Mouse (Mus musculus) layer of hippocampus, adult 9-11 months (tissue): Measurements from ENCODE around the gene Nek1.

Source experiments
- DNase-seq: peaks from one replicate; pipeline ENCODE4 v3.0.0; 2022

Gene Nek1

DNA sequence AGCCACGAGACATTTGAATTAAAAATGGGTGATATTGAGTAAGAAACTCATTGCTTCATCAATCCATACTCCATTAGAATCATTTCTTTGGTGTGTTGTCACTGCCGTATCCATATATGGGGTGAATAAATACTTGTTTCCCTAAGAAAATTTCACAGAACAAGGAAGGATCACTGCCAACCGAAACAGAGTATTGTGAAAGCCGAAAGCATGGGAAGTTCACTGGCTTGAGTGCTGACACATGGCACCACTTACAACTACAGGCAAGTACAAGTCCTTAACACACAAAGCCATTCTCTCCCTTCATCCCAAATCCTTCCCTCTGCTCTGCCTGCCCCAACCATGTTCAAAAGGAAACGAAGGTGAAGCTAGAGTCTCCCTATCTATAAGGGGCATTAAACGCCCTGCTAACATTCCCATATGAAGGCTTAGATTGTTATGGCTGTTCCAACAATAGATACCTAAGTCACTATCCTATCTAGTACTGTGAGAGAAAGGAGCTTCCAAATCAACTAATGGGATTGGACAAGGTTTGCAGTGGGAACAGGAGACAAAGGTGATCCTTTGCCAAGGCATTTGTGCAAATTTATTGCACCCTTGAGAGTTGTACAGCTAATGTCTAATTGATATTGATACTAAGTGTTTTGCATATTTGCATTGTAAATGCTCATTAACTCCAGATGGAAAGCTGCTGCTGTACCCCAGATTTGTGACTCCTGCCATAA is 168.6 kb downstream of the Nek1 start:
- no peak for DNase-seq

DNA sequence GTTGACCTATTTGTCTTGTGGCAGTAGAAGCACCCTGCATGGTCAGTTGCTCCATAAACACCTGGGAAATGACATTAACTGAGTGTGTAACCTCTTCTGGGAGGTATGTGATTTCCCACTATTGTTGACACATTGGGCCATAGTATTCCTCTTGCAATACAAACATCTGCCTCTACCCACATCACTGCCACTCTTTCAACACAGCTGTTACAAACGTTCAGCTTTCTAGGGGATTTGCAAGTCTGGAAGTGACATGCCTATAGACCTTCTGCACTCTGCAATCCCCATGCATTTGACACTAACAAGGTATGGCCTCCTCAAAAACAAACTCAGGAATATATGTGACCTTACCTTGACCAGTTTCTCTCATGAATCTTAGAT is 169.2 kb downstream of the Nek1 start:
- DNase-seq, result no peak

DNA sequence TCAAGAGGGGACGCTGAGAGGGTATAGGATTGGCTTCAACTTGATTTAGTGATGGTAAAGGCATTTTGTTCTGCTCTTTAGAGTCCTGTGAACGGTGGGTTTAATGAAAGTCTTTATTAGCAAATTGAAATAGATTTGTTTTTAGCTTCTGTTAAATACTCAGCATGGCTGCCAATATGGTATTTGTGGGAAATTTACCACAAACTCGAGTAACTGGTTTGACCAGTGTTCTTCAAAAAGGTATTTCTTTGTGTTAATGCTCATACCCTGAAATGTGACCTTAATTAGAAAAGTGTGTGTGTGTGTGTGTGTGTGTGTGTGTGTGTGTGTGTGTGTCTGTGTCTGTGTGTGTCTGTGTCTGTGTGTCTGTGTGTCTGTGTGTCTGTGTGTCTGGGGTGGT is 178.6 kb downstream of the Nek1 start:
- DNase-seq, result no peak

DNA sequence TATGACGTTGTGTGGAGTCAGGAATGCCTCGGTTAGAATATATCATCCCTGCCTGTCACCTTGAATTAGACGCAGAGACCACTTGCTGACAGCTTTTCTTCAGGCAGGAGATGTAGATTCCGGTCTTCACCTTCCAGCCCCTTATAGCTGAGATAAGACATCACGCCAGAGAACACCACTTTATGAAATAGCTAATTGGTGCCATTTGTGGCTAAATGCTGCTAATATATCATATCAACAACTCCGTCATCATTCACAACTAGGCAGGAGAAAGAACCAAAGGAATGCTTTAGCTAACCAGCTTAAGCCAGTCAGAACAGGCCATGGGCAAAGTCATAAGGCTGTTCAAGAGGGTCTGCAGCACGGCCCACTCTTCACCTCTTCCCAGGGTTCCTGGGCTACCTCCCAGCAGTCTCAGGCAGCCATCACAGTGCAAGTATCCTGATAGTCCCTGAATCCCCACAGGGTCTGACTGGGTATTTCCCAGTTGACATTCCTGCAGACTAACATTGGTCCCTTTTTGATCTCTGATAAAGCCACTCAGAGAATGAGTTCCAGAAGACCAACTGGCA is 181.0 kb downstream of the Nek1 start:
- DNase-seq, result no peak

DNA sequence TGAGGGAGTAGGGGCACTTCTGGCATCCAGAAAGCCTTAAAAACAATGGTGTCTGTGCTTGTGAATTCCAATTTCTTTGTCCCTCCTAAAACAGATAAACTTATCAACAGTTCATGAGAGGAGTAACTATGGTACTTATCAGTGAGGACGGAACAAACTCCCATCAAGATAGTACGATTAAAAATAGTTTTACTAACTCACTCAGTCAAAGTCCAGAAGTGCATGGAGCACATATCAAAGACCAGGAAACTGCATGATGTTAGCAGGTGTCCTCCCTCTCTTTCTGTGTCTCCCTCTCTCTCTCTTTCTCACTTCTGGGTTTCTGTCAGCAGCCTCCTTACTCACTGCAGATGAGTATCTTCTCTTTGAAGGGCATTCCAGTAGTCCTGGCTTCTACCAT is 182.9 kb downstream of the Nek1 start:
- DNase-seq, result no peak

DNA sequence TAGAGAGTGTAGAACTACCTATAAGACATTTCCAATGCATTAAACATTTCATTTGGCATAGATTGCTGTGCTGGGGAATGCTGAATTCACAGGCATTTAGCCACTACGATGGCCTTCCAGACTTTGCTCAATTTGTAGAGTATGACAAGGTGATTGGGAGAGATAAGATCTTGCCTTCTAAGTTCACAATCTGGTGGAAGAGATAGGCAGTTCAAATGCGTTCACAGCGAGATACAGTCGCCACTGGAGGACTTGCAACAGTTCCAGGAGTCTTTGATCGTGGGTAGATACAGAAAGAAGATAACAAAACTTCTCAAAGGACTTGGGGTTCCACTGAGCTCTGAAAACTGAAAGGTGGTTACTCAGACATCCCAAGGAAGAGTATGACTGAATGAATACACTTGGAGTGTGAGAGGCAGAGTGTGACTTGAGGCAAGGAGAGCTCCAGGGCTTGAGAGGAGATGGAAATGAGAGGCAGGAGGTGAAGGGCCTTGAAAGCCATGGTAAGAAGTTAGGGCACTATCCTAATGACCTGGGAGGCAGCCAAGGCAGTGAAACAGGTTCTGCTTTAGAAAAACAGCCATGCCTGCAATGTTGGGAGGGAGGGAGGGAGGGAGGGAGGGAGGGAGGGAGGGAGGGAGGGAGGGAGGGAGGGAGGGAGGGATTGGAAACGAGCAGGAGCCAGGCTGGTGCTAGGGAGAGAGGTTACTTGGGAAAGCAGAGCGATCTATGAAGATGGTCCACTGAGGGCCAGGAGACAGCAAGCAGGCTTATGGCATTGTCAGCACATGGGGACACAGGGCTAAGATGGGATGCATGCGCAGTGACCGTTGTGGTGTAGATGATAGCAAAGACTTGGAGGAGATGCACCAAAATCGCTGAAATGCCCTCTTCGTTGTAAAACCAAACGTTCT is 184.9 kb downstream of the Nek1 start:
- DNase-seq, result no peak

DNA sequence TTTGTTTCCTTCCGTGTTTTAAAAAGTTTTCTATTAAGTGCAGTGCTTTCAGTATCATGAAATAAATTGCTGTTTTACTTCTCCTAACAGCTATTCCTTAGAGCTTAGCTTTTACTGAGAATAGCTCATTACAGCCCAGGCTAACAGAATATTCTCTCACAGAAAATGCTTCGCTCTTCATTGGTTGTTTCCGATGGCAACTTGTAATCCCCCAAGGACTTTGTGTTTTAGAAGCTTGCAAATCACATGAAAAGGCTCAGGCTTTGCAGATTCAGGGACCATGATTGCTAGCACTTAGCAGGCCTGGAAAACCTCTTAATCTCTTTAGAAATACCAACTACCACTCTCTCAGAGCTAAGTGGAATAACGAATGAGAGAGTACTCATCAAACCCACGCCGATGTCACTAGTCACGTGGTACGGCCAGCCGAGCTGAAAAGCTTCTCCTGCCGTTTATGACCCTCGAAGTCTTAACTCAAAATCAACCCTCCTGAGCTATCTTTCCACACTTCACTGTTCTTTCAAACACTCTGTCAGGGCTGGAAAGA is 185.7 kb downstream of the Nek1 start:
- DNase-seq, result no peak
